Mouse (Mus musculus) midbrain, embryonic 16.5 days (tissue): ENCODE data around the gene Schip1. TPM values are rescaled to one million over a fixed set of nuclear protein-coding genes. Genes with fewer than 3 reads are reported as not detected.

Experiments
- ATAC-seq: fragments of 200-750 bp; cut with Nextera tagmentation; 2 replicates; pipeline ENCODE4 v1.8.0; 2017; ENCODE audit warnings: moderate TSS enrichment
- H3K27ac ChIP-seq: fragments of 300-500 bp; sonication (generic); 2 replicates; pipeline ENCODE4 v1.5.1; 2014; ENCODE audit warnings: mild to moderate bottlenecking, low read length, mixed read lengths
- H3K27me3 ChIP-seq: fragments of 300-500 bp; sonication (generic); 2 replicates; pipeline ENCODE4 v1.6.1; 2014; ENCODE audit warnings: low read depth, low read length, mixed read lengths; ENCODE audit not compliant: control insufficient read depth, insufficient read depth
- H3K36me3 ChIP-seq: fragments of 300-500 bp; sonication (generic); 2 replicates; pipeline ENCODE4 v1.6.1; 2014; ENCODE audit warnings: mild to moderate bottlenecking, low read length, moderate library complexity, mixed read lengths; ENCODE audit not compliant: control insufficient read depth, insufficient read depth
- H3K4me1 ChIP-seq: fragments of 300-500 bp; sonication (generic); 2 replicates; pipeline ENCODE4 v1.6.1; 2014; ENCODE audit warnings: mild to moderate bottlenecking, low read length, mixed read lengths; ENCODE audit not compliant: control insufficient read depth, insufficient read depth
- H3K4me2 ChIP-seq: fragments of 300-500 bp; sonication (generic); 2 replicates; pipeline ENCODE4 v1.6.1; 2014; ENCODE audit warnings: mild to moderate bottlenecking, low read length, mixed read lengths
- H3K4me3 ChIP-seq: fragments of 300-500 bp; sonication (generic); 2 replicates; pipeline ENCODE4 v1.5.1; 2014; ENCODE audit warnings: low read depth, mild to moderate bottlenecking, low read length, moderate library complexity, mixed read lengths
- H3K9ac ChIP-seq: fragments of 300-500 bp; sonication (generic); 2 replicates; pipeline ENCODE4 v1.6.1; 2014; ENCODE audit warnings: low read depth, low read length, mixed read lengths
- H3K9me3 ChIP-seq: fragments of 300-500 bp; sonication (generic); replicated peaks from 2 replicates; pipeline ENCODE4 v1.6.1; 2014; ENCODE audit warnings: mild to moderate bottlenecking, low read length, mixed read lengths; ENCODE audit not compliant: control insufficient read depth, poor library complexity, severe bottlenecking
- WGBS: fragments of 180-500 bp; shearing (Covaris S2); extraction: QIAGEN DNeasy Blood & Tissue Kit; methylation state at CpG from one replicate; pipeline ENCODE4 v1.1.7; 2014; 5-methylcytosine and 5-hydroxymethylcytosine counted together
- polyA plus RNA-seq: library from polyadenylated mRNA; unstranded; fragments of >200 nt; fragmentation: Nextera tagmentation; extraction: Ambion mirVana; gene quantifications from 2 replicates; pipeline ENCODE4 v1.2.1, GENCODE M21; 2015

The Schip1 gene
- polyA plus RNA-seq, 1 experiment from 2014 or later, result 147 TPM

- H3K9me3 ChIP-seq, result no peaks in the 10 kb centered on the region
- no peak overlapping the region for H3K4me3 ChIP-seq
- H3K4me1 ChIP-seq, result no peaks in the 10 kb centered on the region
- no peaks in the 10 kb centered on the region for H3K36me3 ChIP-seq
- H3K27ac ChIP-seq, result no peak overlapping the region
- ATAC-seq, result 0 out of 2 replicates have a peak, but pooled peaks have one; percentile 39
- 64% methylated on average over 4 of the region's 4 CpGs for WGBS
- no peak overlapping the region for H3K4me2 ChIP-seq
- H3K27me3 ChIP-seq, result no peaks in the 10 kb centered on the region
- no peak overlapping the region for H3K9ac ChIP-seq
Observed at GRCm38 (mm10) chr3:68660538-68660937, 595.9 kb downstream of the Schip1 start.

- Histone ChIP-seq H3K4me2 (no peak overlapping the region), H3K9me3 (no peaks in the 10 kb centered on the region), H3K36me3 (no peaks in the 10 kb centered on the region), H3K4me3 (no peak overlapping the region), H3K4me1 (no peaks in the 10 kb centered on the region), H3K9ac (no peak overlapping the region), H3K27me3 (no peaks in the 10 kb centered on the region), H3K27ac (no peak overlapping the region)
- no peak for ATAC-seq
- 91% methylated on average over 5 of the region's 5 CpGs for WGBS
Observed at GRCm38 (mm10) chr3:68662386-68662785, 597.8 kb downstream of the Schip1 start.

- H3K9me3 ChIP-seq, result no peaks in the 10 kb centered on the region
- H3K36me3 ChIP-seq, result no peaks in the 10 kb centered on the region
- WGBS, result 67% methylated on average over 6 of the region's 6 CpGs
- H3K4me2 ChIP-seq, result no peak overlapping the region
- H3K9ac ChIP-seq, result no peak overlapping the region
- H3K27ac ChIP-seq, result no peak overlapping the region
- H3K27me3 ChIP-seq, result no peaks in the 10 kb centered on the region
- no peak overlapping the region for H3K4me3 ChIP-seq
- H3K4me1 ChIP-seq, result no peaks in the 10 kb centered on the region
- no peak for ATAC-seq
Observed at GRCm38 (mm10) chr3:68664337-68664736, 599.7 kb downstream of the Schip1 start.

GRCm38 (mm10) chr3:68666377-68666776, 601.8 kb downstream of the Schip1 start:
- WGBS, result 93% methylated on average over 7 of the region's 7 CpGs
- Histone ChIP-seq H3K9ac (no peak overlapping the region), H3K4me1 (no peaks in the 10 kb centered on the region)

GRCm38 (mm10) chr3:68667852-68668251, 603.2 kb downstream of the Schip1 start:
- no peak overlapping the region for H3K27ac ChIP-seq
- WGBS, result 100% methylated on average over 1 of the region's 1 CpGs
- H3K27me3 ChIP-seq, result no peaks in the 10 kb centered on the region
- ATAC-seq, result no peak
- no peaks in the 10 kb centered on the region for H3K36me3 ChIP-seq
- H3K9me3 ChIP-seq, result no peaks in the 10 kb centered on the region
- no peak overlapping the region for H3K4me2 ChIP-seq
- no peaks in the 10 kb centered on the region for H3K4me1 ChIP-seq
- H3K4me3 ChIP-seq, result no peak overlapping the region
- no peak overlapping the region for H3K9ac ChIP-seq

More at GRCm38 (mm10) chr3:68666377-68666776, 601.8 kb downstream of the Schip1 start:
- Histone ChIP-seq H3K36me3 (no peaks in the 10 kb centered on the region), H3K27ac (no peak overlapping the region), H3K4me2 (no peak overlapping the region), H3K4me3 (no peak overlapping the region), H3K27me3 (no peaks in the 10 kb centered on the region), H3K9me3 (no peaks in the 10 kb centered on the region)
- no peak for ATAC-seq

GRCm38 (mm10) chr3:68669418-68669974, 604.9 kb downstream of the Schip1 start:
- Histone ChIP-seq H3K9ac (no peak overlapping the region), H3K4me2 (no peak overlapping the region)
- WGBS, result 72% methylated on average over 5 of the region's 5 CpGs

GRCm38 (mm10) chr3:68674721-68675120, 610.1 kb downstream of the Schip1 start:
- no peak for ATAC-seq
- Histone ChIP-seq H3K4me3 (no peak overlapping the region), H3K27me3 (no peaks in the 10 kb centered on the region), H3K9me3 (no peaks in the 10 kb centered on the region), H3K36me3 (no peaks in the 10 kb centered on the region), H3K4me1 (no peaks in the 10 kb centered on the region), H3K9ac (no peak overlapping the region), H3K4me2 (no peak overlapping the region), H3K27ac (no peak overlapping the region)
- 87% methylated on average over 2 of the region's 2 CpGs for WGBS

More at GRCm38 (mm10) chr3:68669418-68669974, 604.9 kb downstream of the Schip1 start:
- Histone ChIP-seq H3K4me3 (no peak overlapping the region), H3K36me3 (no peaks in the 10 kb centered on the region), H3K4me1 (no peaks in the 10 kb centered on the region), H3K9me3 (no peaks in the 10 kb centered on the region), H3K27ac (no peak overlapping the region), H3K27me3 (no peaks in the 10 kb centered on the region)
- no peak for ATAC-seq

- 0 out of 2 replicates have a peak overlapping the region, but pooled peaks have one; percentile 19 for H3K4me2 ChIP-seq
- no peaks in the 10 kb centered on the region for H3K27me3 ChIP-seq
- 65% methylated on average over 12 of the region's 12 CpGs for WGBS
- ATAC-seq, result 0 out of 2 replicates have a peak, but pooled peaks have one; percentile 32
- no peaks in the 10 kb centered on the region for H3K4me1 ChIP-seq
- H3K9me3 ChIP-seq, result no peaks in the 10 kb centered on the region
- H3K4me3 ChIP-seq, result no peak overlapping the region
- 0 out of 2 replicates have a peak overlapping the region, but pooled peaks have one; percentile 15 for H3K27ac ChIP-seq
- H3K36me3 ChIP-seq, result no peaks in the 10 kb centered on the region
- H3K9ac ChIP-seq, result no peak overlapping the region
Observed at GRCm38 (mm10) chr3:68675216-68675835, 610.7 kb downstream of the Schip1 start.
